Mouse (Mus musculus) liver, adult 2 months (tissue): ENCODE results near the gene Robo4.

ENCODE experiments used
- CTCF ChIP-seq: fragments of 200-500 bp; IDR thresholded peaks from 2 replicates; pipeline ENCODE4 v1.5.1; 2011; ENCODE audit warnings: low read depth, low read length, control low read depth
- POLR2A ChIP-seq: fragments of 200-500 bp; IDR thresholded peaks from 2 replicates; pipeline ENCODE4 v1.6.1; 2011; ENCODE audit warnings: low read length, control low read depth; ENCODE audit not compliant: insufficient read depth; ENCODE audit errors: extremely low read depth

DNA sequence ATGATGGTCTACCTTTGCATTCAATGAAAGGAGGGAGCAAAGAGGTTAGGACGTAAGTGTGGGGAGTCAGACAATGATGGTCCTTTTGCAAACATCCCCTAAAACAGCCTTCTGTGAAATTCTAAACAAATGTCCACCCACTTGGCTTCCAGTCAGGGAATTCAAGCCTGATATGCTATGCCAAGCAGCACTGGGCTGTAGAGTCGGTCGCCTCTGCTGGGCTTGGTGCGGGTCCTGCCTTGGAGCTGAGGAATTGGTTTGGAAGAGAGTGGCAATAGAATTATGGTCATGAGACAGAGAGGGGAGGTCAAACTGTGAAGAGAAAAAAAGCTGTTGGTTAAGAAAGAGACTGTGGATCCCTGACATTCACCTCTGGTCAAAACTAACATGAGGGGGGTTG lies 51.6 kb downstream of the Robo4 start:
- no peak for TF ChIP-seq CTCF
- TF ChIP-seq POLR2A: no peak
